Mouse (Mus musculus) c-Kit-negative CD71-positive TER-119-positive erythroid progenitor cells, embryonic 14.5 days (primary cell): ENCODE measurements around the gene Mlx.
A peak's percentile ranks its signal among the peaks of the same experiment; 100 is the strongest.

ENCODE experiments used
- DNase-seq: peaks from one replicate; pipeline ENCODE4 v3.0.0-alpha.2; 2013; ENCODE audit warnings: low read depth, low spot score

Gene Mlx

GRCm38 (mm10) chr11:101065002-101065401, 22.1 kb upstream of the Mlx start:
- no peak for DNase-seq

DNA sequence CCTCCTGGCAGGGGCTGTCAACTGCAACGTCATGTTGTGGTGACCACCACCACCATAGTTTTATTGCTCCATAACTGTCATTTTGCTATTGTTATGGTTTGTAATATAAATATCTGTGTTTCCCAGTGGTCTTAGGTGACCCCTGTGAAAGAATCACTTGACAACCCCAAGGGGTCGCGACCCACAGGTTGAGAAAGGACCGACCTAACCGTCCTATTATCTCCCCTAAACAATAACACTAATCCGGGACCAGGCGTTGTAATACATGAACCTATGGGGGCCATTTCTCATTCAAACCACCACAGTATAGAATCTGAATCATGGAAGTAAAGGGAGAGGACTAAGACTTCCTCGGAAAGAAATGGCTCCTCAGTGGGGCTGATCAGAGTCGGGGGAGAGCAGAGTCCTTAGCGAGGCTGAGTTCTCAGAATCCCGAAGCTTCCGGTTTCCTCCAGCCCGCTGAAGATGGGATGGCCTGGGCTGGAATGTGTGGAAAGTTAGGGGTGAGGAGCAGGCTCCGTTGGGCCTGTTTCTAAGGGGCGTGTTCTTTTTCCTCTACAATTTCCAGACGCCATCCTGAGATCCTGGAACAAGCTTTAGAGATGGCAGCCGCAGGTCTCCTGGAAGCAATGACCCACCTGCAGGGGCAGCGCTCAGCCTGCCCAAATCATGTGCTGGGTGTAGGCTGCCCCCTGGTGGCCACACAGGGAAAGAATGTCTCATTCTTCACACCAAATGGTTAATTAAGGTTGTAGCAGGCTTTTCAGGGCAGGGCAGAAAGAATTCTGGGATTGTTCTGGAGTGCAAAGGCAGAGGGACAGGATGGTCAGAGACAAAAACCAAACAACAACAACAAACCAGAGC, 20.3 kb upstream of the Mlx start:
- peak; percentile 63 for DNase-seq

GRCm38 (mm10) chr11:101069391-101070188, 17.5 kb upstream of the Mlx start, which contains the start of gene Naglu:
Gene Naglu, plus strand, starts transcription at chr11:101070012.
- DNase-seq: peak; percentile 79

- no peak for DNase-seq
Observed at GRCm38 (mm10) chr11:101070189-101070527, 16.9 kb upstream of the Mlx start.

- DNase-seq: no peak
Observed at GRCm38 (mm10) chr11:101070987-101071386, 16.1 kb upstream of the Mlx start.

DNA sequence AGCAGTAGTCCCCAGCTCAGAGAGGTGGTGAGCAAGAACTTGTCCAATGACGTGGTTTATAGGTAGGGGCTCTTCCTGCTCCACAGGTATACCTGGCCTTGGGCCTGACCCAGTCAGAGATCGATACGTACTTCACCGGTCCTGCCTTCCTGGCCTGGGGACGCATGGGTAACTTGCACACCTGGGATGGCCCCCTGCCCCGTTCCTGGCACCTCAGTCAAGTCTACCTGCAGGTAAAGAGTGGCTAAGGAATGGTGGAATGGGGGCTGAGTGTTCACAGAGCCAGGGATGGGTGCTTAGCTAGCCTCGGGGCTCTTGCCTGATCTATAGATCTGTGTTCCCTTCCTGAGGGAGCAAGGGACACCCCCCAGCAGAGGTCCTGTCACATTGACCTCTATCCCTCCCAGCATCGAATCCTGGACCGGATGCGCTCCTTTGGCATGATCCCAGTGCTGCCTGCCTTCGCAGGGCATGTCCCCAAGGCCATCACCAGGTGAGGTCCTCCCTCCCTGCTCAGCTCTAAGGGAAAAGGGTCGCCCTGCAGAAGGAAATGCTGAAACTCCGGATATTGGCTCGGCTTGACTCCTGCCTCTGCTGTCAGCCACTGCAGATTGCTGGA, 15.2 kb upstream of the Mlx start:
- no peak for DNase-seq

DNA sequence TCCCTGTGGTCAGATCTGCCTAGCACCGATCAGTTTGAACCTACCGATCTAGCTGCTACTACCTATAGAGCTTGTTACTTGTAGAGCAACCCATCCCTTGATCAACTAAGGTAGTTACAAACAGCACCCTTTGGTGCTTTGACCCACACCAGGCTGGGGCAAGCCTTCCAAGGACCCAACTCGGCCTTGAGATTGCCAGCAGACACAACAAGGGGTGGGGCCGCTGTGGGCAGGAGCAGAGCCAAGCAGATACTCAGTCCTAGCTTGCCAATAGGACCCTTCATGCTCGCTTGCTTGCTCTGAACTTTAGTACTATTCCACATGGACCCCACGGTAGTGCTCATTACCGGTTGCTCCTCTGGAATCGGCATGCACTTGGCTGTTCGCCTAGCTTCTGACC, 9.0 kb upstream of the Mlx start, which contains the start of gene Hsd17b1:
TSS of gene Hsd17b1 (plus strand) at position 291 of the 400 bp plus-strand sequence.
- DNase-seq: no peak

GRCm38 (mm10) chr11:101079746-101080145, 7.3 kb upstream of the Mlx start:
- no peak for DNase-seq

DNA sequence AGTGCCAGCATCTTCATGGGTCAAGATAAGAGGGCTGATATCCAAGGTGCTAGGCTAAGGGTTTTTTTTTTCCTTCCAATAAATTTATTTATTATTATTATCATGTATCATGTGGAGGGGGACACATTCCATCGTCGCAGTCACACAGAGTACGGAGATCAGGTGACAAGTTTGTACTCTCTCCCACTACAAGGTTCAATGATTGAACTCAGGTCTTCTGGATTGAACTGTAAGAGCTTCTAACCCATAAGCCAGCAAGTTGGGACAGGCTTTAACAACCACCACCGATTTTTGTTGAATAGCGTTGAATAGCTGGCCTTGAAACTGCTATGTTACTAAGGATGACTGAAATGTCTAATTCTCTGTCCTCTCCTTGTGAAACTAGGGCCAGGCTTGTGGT, 6.7 kb upstream of the Mlx start:
- no peak for DNase-seq

DNA sequence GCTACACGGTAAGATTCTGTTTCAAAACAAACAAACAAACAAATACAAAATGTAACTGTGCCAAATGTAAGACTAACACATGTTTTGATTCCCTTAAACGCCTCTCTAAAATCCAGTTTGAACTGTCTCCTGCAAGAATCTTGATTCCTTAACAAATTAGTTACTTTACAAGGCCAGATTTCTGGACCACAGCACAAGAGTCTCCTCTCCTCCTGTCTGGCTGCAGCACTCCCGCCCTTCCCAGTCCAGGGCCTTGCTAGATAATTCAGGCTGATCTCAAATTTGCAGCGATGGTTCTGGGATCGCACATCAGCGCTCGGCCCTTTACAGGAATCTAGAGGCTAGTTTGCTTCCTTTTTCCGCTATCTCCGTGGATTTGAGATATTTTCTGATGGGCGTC, 5.4 kb upstream of the Mlx start:
- DNase-seq: no peak

- peak; percentile 69 for DNase-seq
Observed at GRCm38 (mm10) chr11:101082208-101083082, 4.6 kb upstream of the Mlx start, which contains the start of gene Coasy. Gene Coasy, plus strand, starts transcription at chr11:101082565.

- no peak for DNase-seq
Observed at GRCm38 (mm10) chr11:101083083-101083697, 3.9 kb upstream of the Mlx start.

DNA sequence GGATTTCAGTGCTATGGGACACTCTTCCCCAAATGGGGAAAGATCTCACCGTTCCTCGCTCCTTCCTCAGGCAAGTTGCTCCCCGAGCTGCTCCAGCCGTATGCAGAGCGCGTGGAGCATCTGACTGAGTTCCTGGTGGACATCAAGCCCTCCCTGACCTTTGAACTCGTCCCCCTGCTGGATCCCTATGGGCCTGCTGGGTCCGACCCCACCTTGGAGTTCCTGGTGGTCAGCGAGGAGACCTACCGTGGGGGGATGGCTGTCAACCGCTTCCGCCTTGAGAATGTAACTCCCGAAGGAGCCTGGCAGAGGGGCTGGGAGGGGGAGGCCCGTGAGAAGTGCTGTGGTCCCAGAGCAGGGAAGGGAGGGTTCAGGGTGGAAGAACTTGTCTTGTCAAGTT, 2.8 kb upstream of the Mlx start:
- DNase-seq: no peak

DNA sequence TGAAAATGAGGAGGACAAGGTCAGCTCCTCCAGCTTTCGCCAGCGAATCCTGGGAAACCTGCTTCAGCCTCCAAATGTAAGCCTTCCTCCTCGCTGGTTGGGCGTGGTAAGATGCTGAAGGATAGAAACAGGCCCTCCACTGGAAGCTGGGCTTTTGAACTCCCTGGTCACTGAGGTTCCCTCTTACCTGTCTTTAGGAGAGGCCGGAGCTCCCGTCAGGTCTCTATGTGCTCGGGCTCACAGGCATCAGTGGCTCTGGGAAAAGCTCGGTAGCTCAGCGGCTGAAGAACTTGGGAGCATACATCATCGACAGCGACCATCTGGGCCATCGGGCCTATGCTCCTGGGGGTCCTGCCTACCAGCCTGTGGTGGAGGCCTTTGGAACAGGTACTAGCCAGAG, 2.3 kb upstream of the Mlx start:
- DNase-seq: no peak

- no peak for DNase-seq
Observed at GRCm38 (mm10) chr11:101085617-101086322, 1.3 kb upstream of the Mlx start.

DNA sequence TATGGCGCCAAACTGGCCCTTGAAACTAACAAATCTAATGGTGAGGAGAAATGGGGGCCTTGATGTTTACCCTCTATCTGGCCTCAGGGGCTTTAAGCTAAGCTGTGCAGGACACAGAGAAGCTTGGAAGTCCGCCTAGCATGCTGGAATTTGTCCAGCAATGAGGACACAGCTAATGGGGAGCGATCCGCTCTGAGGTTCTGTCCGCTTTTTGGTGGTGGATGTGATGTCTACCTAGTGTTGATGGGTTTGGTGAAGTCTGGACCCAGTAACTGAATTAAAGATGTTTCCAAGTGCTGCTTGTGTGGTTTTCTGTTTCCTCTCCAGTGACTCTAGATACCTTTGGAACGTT, 778 bp upstream of the Mlx start:
- no peak for DNase-seq

- DNase-seq: no peak
Observed at GRCm38 (mm10) chr11:101087682-101088055, 592 bp downstream of the Mlx start.

- no peak for DNase-seq
Observed at GRCm38 (mm10) chr11:101089931-101090330, 2.9 kb downstream of the Mlx start.

GRCm38 (mm10) chr11:101094930-101095313, 7.8 kb downstream of the Mlx start:
- no peak for DNase-seq

- peak; percentile 92 for DNase-seq
Observed at GRCm38 (mm10) chr11:101095314-101096024, 8.4 kb downstream of the Mlx start, which contains the start of gene Psmc3ip. Gene Psmc3ip, minus strand, starts transcription at chr11:101095436.
